Mouse (Mus musculus) heart, embryonic 10.5 days (tissue): ENCODE results near the gene Me3. TPM values are rescaled to one million over a fixed set of nuclear protein-coding genes. Genes with fewer than 3 reads are reported as not detected.
A peak's percentile ranks its signal among the peaks of the same experiment; 100 is the strongest.

Source experiments
- DNase-seq: peaks from one replicate; pipeline ENCODE4 v3.0.0-alpha.2; 2017; ENCODE audit warnings: low spot score
- H3K27ac ChIP-seq: fragments of 300-500 bp; sonication (generic); 2 replicates; pipeline ENCODE4 v1.5.1; 2016; ENCODE audit warnings: mild to moderate bottlenecking
- H3K27me3 ChIP-seq: fragments of 300-500 bp; sonication (generic); 2 replicates; pipeline ENCODE4 v1.6.1; 2016; ENCODE audit warnings: mild to moderate bottlenecking; ENCODE audit not compliant: poor library complexity, insufficient read depth, severe bottlenecking
- H3K36me3 ChIP-seq: fragments of 300-500 bp; sonication (generic); 2 replicates; pipeline ENCODE4 v1.6.1; 2016; ENCODE audit warnings: mild to moderate bottlenecking, moderate library complexity
- H3K4me1 ChIP-seq: fragments of 300-500 bp; sonication (generic); 2 replicates; pipeline ENCODE4 v1.6.1; 2016; ENCODE audit warnings: mild to moderate bottlenecking
- H3K4me3 ChIP-seq: fragments of 300-500 bp; sonication (generic); 2 replicates; pipeline ENCODE4 v1.5.1; 2016; ENCODE audit warnings: mild to moderate bottlenecking, moderate library complexity
- H3K9me3 ChIP-seq: fragments of 300-500 bp; sonication (generic); 2 replicates; pipeline ENCODE4 v1.6.1; 2016; ENCODE audit warnings: mild to moderate bottlenecking, moderate library complexity
- WGBS: fragments of 180-500 bp; shearing (Covaris S2); methylation state at CpG from one replicate; pipeline ENCODE4 v1.1.7; 2016; 5-methylcytosine and 5-hydroxymethylcytosine counted together
- polyA plus RNA-seq: library from polyadenylated mRNA; unstranded; fragments of >200 nt; fragmentation: Nextera tagmentation; extraction: Ambion mirVana; gene quantifications from 2 replicates; pipeline ENCODE4 v1.2.1, GENCODE M21; 2016

The Me3 gene
- polyA plus RNA-seq, 1 experiment from 2014 or later = 1.4 TPM

GRCm38 (mm10) chr7:89828436-89829065, 196.4 kb downstream of the Me3 start:
- no peaks in the 10 kb centered on the region for H3K27me3 ChIP-seq
- H3K4me1 ChIP-seq = peaks cover 5% of the 10 kb centered on the region; the same call in 1 of the 2 replicates
- WGBS = 75% methylated on average over 4 of the region's 4 CpGs
- no peak overlapping the region for H3K27ac ChIP-seq
- H3K4me3 ChIP-seq = no peak overlapping the region
- peak; percentile 52 for DNase-seq
- H3K36me3 ChIP-seq = no peaks in the 10 kb centered on the region
- H3K9me3 ChIP-seq = no peaks in the 10 kb centered on the region

DNA sequence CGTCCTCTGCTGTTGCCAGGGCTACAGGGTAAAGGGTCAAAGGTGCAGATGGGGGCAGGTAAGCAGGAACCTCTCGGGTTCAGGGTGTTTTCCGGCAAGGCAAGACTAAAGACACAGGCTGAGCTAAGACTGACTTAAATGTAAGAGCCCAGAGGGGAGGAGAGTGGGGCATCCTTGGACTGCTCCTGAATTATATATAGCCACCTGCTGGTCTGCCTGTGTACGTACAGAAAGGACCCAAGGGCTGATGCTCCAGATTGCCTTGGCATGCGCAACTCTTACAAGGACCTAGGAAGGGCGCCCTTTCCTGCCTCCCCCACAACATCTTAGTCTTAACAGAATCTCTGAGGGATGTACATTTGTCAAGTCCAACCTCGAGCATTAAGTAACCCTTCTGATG, 197.0 kb downstream of the Me3 start:
- 50% methylated on average over 7 of the region's 7 CpGs for WGBS
- Histone ChIP-seq H3K27me3 (no peaks in the 10 kb centered on the region), H3K27ac (no peak overlapping the region), H3K36me3 (no peaks in the 10 kb centered on the region), H3K9me3 (no peaks in the 10 kb centered on the region), H3K4me1 (peaks cover 5% of the 10 kb centered on the region; the same call in 1 of the 2 replicates), H3K4me3 (no peak overlapping the region)
- DNase-seq = peak; percentile 71

- no peak overlapping the region for H3K4me3 ChIP-seq
- peaks cover 14% of the 10 kb centered on the region; the same call in 1 of the 2 replicates for H3K4me1 ChIP-seq
- WGBS = 87% methylated on average over 8 of the region's 8 CpGs
- no peaks in the 10 kb centered on the region for H3K9me3 ChIP-seq
- H3K27ac ChIP-seq = no peak overlapping the region
- H3K36me3 ChIP-seq = no peaks in the 10 kb centered on the region
- no peaks in the 10 kb centered on the region for H3K27me3 ChIP-seq
- DNase-seq = no peak
These were observed 201.3 kb downstream of the Me3 start for GRCm38 (mm10) chr7:89833521-89833920.

- H3K36me3 ChIP-seq = no peaks in the 10 kb centered on the region
- H3K9me3 ChIP-seq = no peaks in the 10 kb centered on the region
- no peaks in the 10 kb centered on the region for H3K27me3 ChIP-seq
- H3K4me1 ChIP-seq = peaks cover 9% of the 10 kb centered on the region; the same call in 1 of the 2 replicates
- H3K27ac ChIP-seq = no peak overlapping the region
- no peak for DNase-seq
- H3K4me3 ChIP-seq = no peak overlapping the region
- 80% methylated on average over 8 of the region's 8 CpGs for WGBS
These were observed 203.4 kb downstream of the Me3 start for GRCm38 (mm10) chr7:89835566-89835965.

DNA sequence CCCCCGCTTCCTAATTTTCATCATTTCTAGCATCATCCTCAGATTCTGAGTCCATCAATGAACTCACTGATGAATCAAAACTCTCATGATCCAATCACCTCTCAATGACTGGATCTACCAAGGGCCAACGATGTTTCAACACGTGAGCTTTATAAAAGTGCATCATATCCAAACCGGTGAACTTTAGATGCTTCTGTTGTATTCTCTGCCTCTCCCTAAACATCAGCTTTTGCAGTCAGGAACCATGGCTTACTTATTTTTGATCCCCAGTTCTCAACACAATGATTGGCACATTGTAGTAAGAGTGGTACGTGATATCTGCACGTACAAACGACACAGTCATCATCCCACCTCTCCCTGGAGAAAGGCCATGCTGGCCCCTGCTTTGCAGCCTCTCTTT, 204.5 kb downstream of the Me3 start:
- H3K4me3 ChIP-seq = no peak overlapping the region
- DNase-seq = no peak
- no peaks in the 10 kb centered on the region for H3K36me3 ChIP-seq
- H3K27me3 ChIP-seq = no peaks in the 10 kb centered on the region
- no peaks in the 10 kb centered on the region for H3K9me3 ChIP-seq
- H3K27ac ChIP-seq = no peak overlapping the region
- 95% methylated on average over 7 of the region's 7 CpGs for WGBS
- H3K4me1 ChIP-seq = peaks cover 9% of the 10 kb centered on the region; the same call in 1 of the 2 replicates

DNA sequence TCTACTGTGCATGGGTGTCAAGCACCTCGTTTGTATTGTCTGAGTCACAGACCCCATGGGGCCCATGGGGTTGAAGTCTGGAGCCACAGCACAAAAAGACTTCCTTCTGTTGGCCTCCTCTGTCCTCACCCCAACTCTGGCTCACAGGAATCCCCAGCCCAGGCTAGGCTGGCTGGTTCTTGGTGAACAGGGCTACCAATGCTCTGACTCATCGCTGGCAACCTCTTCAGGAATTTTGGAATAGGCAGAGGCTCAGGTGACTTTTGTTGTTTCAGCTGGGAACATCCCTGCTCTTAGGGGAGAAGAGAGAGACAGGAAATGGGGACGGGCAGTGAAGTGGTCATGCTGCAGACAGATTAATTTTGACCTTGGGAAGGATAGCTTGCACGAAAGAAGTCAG, 205.6 kb downstream of the Me3 start:
- H3K4me1 ChIP-seq = peaks cover 9% of the 10 kb centered on the region; the same call in 1 of the 2 replicates
- H3K36me3 ChIP-seq = no peaks in the 10 kb centered on the region
- H3K27me3 ChIP-seq = no peaks in the 10 kb centered on the region
- no peaks in the 10 kb centered on the region for H3K9me3 ChIP-seq
- no peak for DNase-seq
- H3K27ac ChIP-seq = peak overlapping the region; percentile 23; the same call in 1 of the 2 replicates
- H3K4me3 ChIP-seq = no peak overlapping the region
- 41% methylated on average over 4 of the region's 4 CpGs for WGBS

- H3K36me3 ChIP-seq = no peaks in the 10 kb centered on the region
- H3K4me1 ChIP-seq = peaks cover 9% of the 10 kb centered on the region; the same call in 1 of the 2 replicates
- no peaks in the 10 kb centered on the region for H3K9me3 ChIP-seq
- WGBS = 78% methylated on average over 8 of the region's 8 CpGs
- H3K27ac ChIP-seq = no peak overlapping the region
- no peaks in the 10 kb centered on the region for H3K27me3 ChIP-seq
- H3K4me3 ChIP-seq = no peak overlapping the region
- DNase-seq = peak; percentile 25
These were observed 207.5 kb downstream of the Me3 start for GRCm38 (mm10) chr7:89839721-89840120.

DNA sequence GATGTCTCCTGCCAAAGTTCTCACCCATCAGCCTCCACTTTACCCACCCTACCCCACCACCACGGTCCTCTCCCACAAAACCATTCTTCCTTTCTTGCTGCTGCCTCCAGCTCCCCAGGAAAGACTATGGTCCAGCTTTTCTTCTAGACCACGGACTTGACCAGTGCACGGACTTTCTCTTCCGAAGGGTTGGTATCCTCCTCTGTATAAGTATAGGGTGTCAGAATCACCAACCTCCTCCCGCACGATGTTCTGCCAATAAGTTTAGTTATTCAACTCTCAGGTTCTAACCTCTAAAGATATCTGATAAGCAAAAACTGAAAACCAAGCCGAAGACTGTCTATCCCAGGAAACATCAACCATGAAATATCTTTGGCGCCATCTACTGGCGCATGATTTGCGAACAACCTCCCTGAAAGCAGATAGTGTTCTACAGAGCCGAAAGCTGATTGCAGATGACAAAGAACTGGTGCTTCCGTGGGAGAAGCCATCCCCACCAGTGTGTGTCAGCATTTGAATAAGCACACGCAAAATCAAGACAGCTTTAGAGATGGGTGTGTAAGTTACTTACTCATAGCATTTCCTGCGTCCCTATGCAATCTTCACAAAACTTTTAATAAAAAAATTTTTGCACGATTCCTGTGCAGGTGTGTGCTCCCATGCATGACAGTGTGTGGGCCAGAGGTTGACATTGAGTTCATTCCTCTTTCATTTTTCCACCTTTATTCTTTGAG, 209.6 kb downstream of the Me3 start:
- H3K27me3 ChIP-seq = no peaks in the 10 kb centered on the region; the same call in 1 of the 2 replicates
- peak; percentile 83 for DNase-seq
- peaks cover 9% of the 10 kb centered on the region; the same call in 1 of the 2 replicates for H3K4me1 ChIP-seq
- H3K27ac ChIP-seq = no peak overlapping the region
- H3K36me3 ChIP-seq = no peaks in the 10 kb centered on the region
- WGBS = 36% methylated on average over 15 of the region's 15 CpGs
- no peaks in the 10 kb centered on the region for H3K9me3 ChIP-seq
- H3K4me3 ChIP-seq = no peak overlapping the region

DNA sequence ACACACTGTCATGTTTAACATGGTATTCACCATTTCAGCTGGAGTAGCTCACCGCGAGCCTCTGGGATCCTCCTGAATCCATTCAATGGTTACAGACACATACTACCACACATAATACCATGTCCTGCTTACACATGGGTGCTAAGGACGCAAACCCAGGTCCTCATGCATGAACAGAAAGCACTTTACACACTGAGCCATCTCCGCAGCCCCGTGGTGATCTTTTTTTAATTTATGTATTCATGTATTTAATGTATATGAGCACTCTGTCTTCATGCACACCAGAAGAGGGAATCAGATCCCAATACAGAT, 210.2 kb downstream of the Me3 start:
- no peak for DNase-seq
- peaks cover 9% of the 10 kb centered on the region; the same call in 1 of the 2 replicates for H3K4me1 ChIP-seq
- no peaks in the 10 kb centered on the region; the same call in 1 of the 2 replicates for H3K27me3 ChIP-seq
- H3K9me3 ChIP-seq = no peaks in the 10 kb centered on the region
- H3K27ac ChIP-seq = no peak overlapping the region
- no peaks in the 10 kb centered on the region for H3K36me3 ChIP-seq
- WGBS = 88% methylated on average over 5 of the region's 5 CpGs
- no peak overlapping the region for H3K4me3 ChIP-seq

DNA sequence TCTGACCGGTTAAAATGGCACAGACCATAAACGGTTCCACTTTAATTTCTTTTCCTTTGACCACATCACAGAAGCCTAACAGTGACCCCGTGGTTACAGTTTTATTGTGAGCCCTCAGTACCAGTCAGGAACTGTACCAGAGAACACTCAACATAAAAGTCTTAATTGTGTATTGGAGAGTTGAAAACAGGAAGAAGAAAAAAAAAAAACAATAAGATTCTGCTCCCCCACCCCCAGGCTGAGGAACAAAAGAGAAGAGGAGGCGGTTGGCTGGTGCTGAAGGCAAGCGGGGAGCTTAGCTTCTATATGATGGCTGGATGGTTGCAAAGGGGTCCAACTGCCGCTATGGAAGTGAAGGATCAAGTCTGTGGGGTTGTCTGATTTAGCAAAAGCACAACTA, 210.9 kb downstream of the Me3 start:
- H3K4me1 ChIP-seq = peaks cover 1% of the 10 kb centered on the region; the same call in 1 of the 2 replicates
- 52% methylated on average over 6 of the region's 6 CpGs for WGBS
- no peaks in the 10 kb centered on the region for H3K9me3 ChIP-seq
- no peaks in the 10 kb centered on the region; the same call in 1 of the 2 replicates for H3K27me3 ChIP-seq
- no peak overlapping the region for H3K4me3 ChIP-seq
- no peaks in the 10 kb centered on the region for H3K36me3 ChIP-seq
- DNase-seq = no peak
- no peak overlapping the region for H3K27ac ChIP-seq

GRCm38 (mm10) chr7:89843533-89843932, 211.3 kb downstream of the Me3 start:
- Histone ChIP-seq H3K4me1 (no peaks in the 10 kb centered on the region), H3K27ac (no peak overlapping the region), H3K36me3 (no peaks in the 10 kb centered on the region), H3K27me3 (no peaks in the 10 kb centered on the region; the same call in 1 of the 2 replicates), H3K4me3 (no peak overlapping the region), H3K9me3 (no peaks in the 10 kb centered on the region)
- no peak for DNase-seq
- 29% methylated on average over 6 of the region's 6 CpGs for WGBS

DNA sequence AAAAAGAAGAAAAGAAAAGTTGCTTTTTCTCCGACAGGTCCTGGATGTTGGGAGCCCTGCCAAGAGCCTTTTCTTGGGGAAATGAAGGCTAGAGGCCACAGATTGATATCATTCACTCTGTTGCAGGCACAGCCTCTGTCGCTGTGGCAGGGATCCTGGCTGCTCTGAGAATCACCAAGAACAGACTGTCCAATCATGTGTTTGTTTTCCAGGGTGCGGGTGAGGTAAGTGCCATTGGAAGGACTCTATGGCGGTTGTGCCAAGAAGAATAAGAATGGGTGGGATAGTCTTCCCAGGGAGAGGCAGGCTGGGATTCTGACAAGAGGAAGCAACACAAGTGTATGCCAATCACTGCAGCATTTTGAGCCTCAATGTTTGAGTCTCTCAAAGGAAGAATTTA, 213.5 kb downstream of the Me3 start:
- no peaks in the 10 kb centered on the region for H3K4me1 ChIP-seq
- no peaks in the 10 kb centered on the region for H3K36me3 ChIP-seq
- no peaks in the 10 kb centered on the region for H3K9me3 ChIP-seq
- no peak overlapping the region for H3K4me3 ChIP-seq
- no peak for DNase-seq
- H3K27me3 ChIP-seq = no peaks in the 10 kb centered on the region; the same call in 1 of the 2 replicates
- WGBS = 74% methylated on average over 4 of the region's 4 CpGs
- no peak overlapping the region for H3K27ac ChIP-seq

DNA sequence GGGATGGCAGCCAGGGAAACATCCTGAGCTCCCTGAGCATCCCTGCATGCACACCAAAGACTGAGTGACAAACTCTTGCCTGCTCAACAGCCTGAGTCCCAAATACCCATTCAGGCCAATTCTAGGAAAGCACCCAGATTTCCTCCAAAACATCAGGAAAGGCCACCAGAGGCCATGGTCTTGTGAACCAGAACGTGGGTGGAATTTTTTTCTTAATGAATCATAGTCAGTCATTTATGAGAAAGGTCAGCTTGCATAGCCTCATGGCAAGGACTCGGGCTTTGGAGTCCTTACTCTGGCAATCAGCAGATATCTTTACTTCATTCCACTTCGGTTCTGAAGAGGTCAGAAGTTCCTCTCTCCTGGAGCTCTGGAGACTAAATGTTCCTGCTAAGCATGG, 218.3 kb downstream of the Me3 start:
- WGBS = 71% methylated on average over 3 of the region's 3 CpGs
- Histone ChIP-seq H3K27me3 (no peaks in the 10 kb centered on the region; the same call in 1 of the 2 replicates), H3K27ac (no peak overlapping the region), H3K9me3 (no peaks in the 10 kb centered on the region), H3K4me1 (no peaks in the 10 kb centered on the region), H3K4me3 (no peak overlapping the region), H3K36me3 (no peaks in the 10 kb centered on the region)
- DNase-seq = no peak
